Mouse (Mus musculus) CH12.LX (cell line): ENCODE measurements at regions not wholly inside any gene's neighbourhood (a gene's known extent, or its start where the extent isn't known, plus 50 kb on each side); places are given as distances from the start of the nearest gene placed in this dataset.

Source experiments
- DNase-seq: peaks from one replicate; pipeline ENCODE4 v3.0.0-alpha.2; 2013; ENCODE audit errors: extremely low read depth
- H3K27ac ChIP-seq: 2 replicates; pipeline ENCODE4 v1.5.1; 2012; ENCODE audit warnings: low read depth, mild to moderate bottlenecking, control low read depth, moderate library complexity; ENCODE audit not compliant: insufficient read depth
- H3K27me3 ChIP-seq: replicated peaks from 2 replicates; pipeline ENCODE3; 2012; ENCODE audit warnings: inconsistent platforms
- H3K36me3 ChIP-seq, 2 experiments: replicated peaks in 1 of 2; 2 replicates each; pipeline versions ENCODE3 to v1.6.1; 2012; ENCODE audit warnings: inconsistent platforms in 1 of 2, low read length in 1 of 2, mild to moderate bottlenecking in 1 of 2, mixed read lengths in 1 of 2, moderate library complexity in 1 of 2; ENCODE audit not compliant: control insufficient read depth in 1 of 2, insufficient read depth in 1 of 2
- H3K4me1 ChIP-seq, 2 experiments: 2 replicates each; pipeline ENCODE4 v1.6.1; 2012; ENCODE audit warnings: inconsistent platforms in 1 of 2, moderate library complexity in 1 of 2; ENCODE audit not compliant: insufficient read depth in 2 of 2, control insufficient read depth in 1 of 2
- H3K4me2 ChIP-seq: 2 replicates; pipeline ENCODE4 v1.6.1; 2012; ENCODE audit warnings: low read depth, mild to moderate bottlenecking, control low read depth; ENCODE audit not compliant: poor library complexity, insufficient read depth, severe bottlenecking
- H3K4me3 ChIP-seq, 3 experiments: fragments of 150-350 bp in 1 of 3; sonication (generic) in 1 of 3; replicated peaks in 1 of 3; 2 replicates each; pipeline versions ENCODE3 to v1.5.1; 2011 to 2012; ENCODE audit warnings: low read depth in 2 of 3, low read length in 2 of 3, mild to moderate bottlenecking in 2 of 3, moderate library complexity in 2 of 3, control low read depth in 1 of 3, improper control_type of control experiment in 1 of 3, inconsistent platforms in 1 of 3, mixed read lengths in 1 of 3; ENCODE audit not compliant: poor library complexity in 1 of 3
- H3K79me2 ChIP-seq: replicated peaks from 2 replicates; pipeline ENCODE4 v1.6.1; 2012; ENCODE audit warnings: mild to moderate bottlenecking, moderate library complexity; ENCODE audit not compliant: control insufficient read depth, poor library complexity, insufficient read depth, severe bottlenecking; ENCODE audit errors: extremely low read depth
- H3K9ac ChIP-seq: 2 replicates; pipeline ENCODE4 v1.6.1; 2012; ENCODE audit warnings: low read depth, mild to moderate bottlenecking, control low read depth, moderate library complexity; ENCODE audit not compliant: insufficient read depth
- H3K9me3 ChIP-seq: replicated peaks from 2 replicates; pipeline ENCODE3; 2012; ENCODE audit warnings: low read length, inconsistent platforms, mixed read lengths
- CHD2 ChIP-seq: IDR thresholded peaks from 2 replicates; pipeline ENCODE4 v1.6.1; 2011; ENCODE audit warnings: low read length, improper control_type of control experiment
- E2F4 ChIP-seq: IDR thresholded peaks from 2 replicates; pipeline ENCODE4 v1.6.1; 2011; ENCODE audit warnings: low read depth, low read length, improper control_type of control experiment; ENCODE audit not compliant: insufficient replicate concordance
- ELF1 ChIP-seq: IDR thresholded peaks from 2 replicates; pipeline ENCODE4 v1.6.1; 2014; ENCODE audit warnings: low read depth, mild to moderate bottlenecking, inconsistent platforms, low read length, improper control_type of control experiment
- EP300 ChIP-seq: IDR thresholded peaks from 2 replicates; pipeline ENCODE4 v1.6.1; 2011; ENCODE audit warnings: low read length, improper control_type of control experiment
- ETS1 ChIP-seq: conservative IDR thresholded peaks from 2 replicates; pipeline ENCODE4 v1.6.1; 2012; ENCODE audit warnings: low read depth, mild to moderate bottlenecking, inconsistent platforms, low read length, improper control_type of control experiment, moderate library complexity
- JUN ChIP-seq: IDR thresholded peaks from 2 replicates; pipeline ENCODE4 v1.6.1; 2011; ENCODE audit warnings: low read depth, mild to moderate bottlenecking, low read length, improper control_type of control experiment, moderate library complexity; ENCODE audit not compliant: insufficient read depth
- JUND ChIP-seq: conservative IDR thresholded peaks from 2 replicates; pipeline ENCODE4 v1.6.1; 2011; ENCODE audit warnings: low read depth, low read length, improper control_type of control experiment
- KAT2A ChIP-seq: IDR thresholded peaks from 2 replicates; pipeline ENCODE4 v1.6.1; 2012; ENCODE audit warnings: low read length, improper control_type of control experiment, inconsistent platforms; ENCODE audit not compliant: insufficient replicate concordance
- MAFK ChIP-seq: IDR thresholded peaks from 2 replicates; pipeline ENCODE4 v1.6.1; 2011; ENCODE audit warnings: low read length, improper control_type of control experiment; ENCODE audit not compliant: insufficient replicate concordance
- MAX ChIP-seq: IDR thresholded peaks from 2 replicates; pipeline ENCODE4 v1.6.1; 2011; ENCODE audit warnings: low read length, improper control_type of control experiment
- MAZ ChIP-seq: IDR thresholded peaks from 2 replicates; pipeline ENCODE4 v1.6.1; 2012; ENCODE audit warnings: low read depth, mild to moderate bottlenecking, inconsistent platforms, low read length, improper control_type of control experiment, moderate library complexity
- MXI1 ChIP-seq: IDR thresholded peaks from 2 replicates; pipeline ENCODE4 v1.6.1; 2011; ENCODE audit warnings: mild to moderate bottlenecking, low read depth, low read length, improper control_type of control experiment
- MYC ChIP-seq: IDR thresholded peaks from 2 replicates; pipeline ENCODE4 v1.6.1; 2011; ENCODE audit warnings: low read depth, mild to moderate bottlenecking, improper control_type of control experiment, low read length
- NRF1 ChIP-seq: IDR thresholded peaks from 2 replicates; pipeline ENCODE4 v1.6.1; 2014; ENCODE audit warnings: low read depth, mild to moderate bottlenecking, inconsistent platforms, low read length, improper control_type of control experiment, moderate library complexity
- RAD21 ChIP-seq: IDR thresholded peaks from 2 replicates; pipeline ENCODE4 v1.6.1; 2011; ENCODE audit warnings: low read depth, mild to moderate bottlenecking, low read length, improper control_type of control experiment, moderate library complexity
- RCOR1 ChIP-seq: conservative IDR thresholded peaks from 2 replicates; pipeline ENCODE4 v1.6.1; 2012; ENCODE audit warnings: low read depth, mild to moderate bottlenecking, inconsistent platforms, low read length, improper control_type of control experiment
- SIN3A ChIP-seq: IDR thresholded peaks from 2 replicates; pipeline ENCODE4 v1.6.1; 2012; ENCODE audit warnings: low read length, improper control_type of control experiment, inconsistent platforms
- SMC3 ChIP-seq: IDR thresholded peaks from 2 replicates; pipeline ENCODE4 v1.6.1; 2011; ENCODE audit warnings: low read depth, low read length, improper control_type of control experiment
- TCF12 ChIP-seq: IDR thresholded peaks from 2 replicates; pipeline ENCODE4 v1.6.1; 2014; ENCODE audit warnings: low read depth, mild to moderate bottlenecking, inconsistent platforms, low read length, improper control_type of control experiment
- UBTF ChIP-seq: IDR thresholded peaks from 2 replicates; pipeline ENCODE4 v1.6.1; 2012; ENCODE audit warnings: low read depth, mild to moderate bottlenecking, inconsistent platforms, low read length, improper control_type of control experiment, moderate library complexity
- dilution Hi-C: fragments of 300-500 bp; cut with MboI; formaldehyde crosslinking; loops from 2 replicates; pipeline ENCODE4 v1.14.3; 2020; ENCODE audit warnings: low sequenced_read_pairs; ENCODE audit not compliant: extremely low pct_unique_long_range_greater_than_20kb, extremely low pct_ligation_motif_present
- in situ Hi-C: fragments of 300-500 bp; cut with MboI; formaldehyde crosslinking; loops from 3 replicates; pipeline ENCODE4 v1.14.3; 2019; ENCODE audit warnings: low sequenced_read_pairs, low pct_ligation_motif_present, low pct_unique_long_range_greater_than_20kb, mixed read lengths

DNA sequence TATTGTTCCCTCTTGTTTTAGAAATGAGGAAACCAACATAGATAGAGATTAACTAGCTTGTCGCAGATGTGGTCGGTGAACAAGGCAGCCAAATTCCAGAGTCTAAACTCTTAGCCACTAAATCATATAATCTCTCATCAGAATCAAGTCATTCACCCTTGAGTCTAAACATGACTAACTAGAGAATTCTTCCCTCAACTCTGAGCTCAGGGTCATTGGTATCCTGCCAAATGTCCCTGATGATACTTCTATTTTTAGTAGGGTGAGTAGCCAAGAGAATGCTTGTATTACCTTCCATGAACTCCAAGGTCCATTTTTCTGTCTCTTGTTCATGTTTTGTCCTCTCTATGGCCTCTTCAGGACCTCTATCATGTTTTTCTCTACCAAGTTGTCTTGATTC lies 174.9 kb upstream of the Tars start:
- dilution Hi-C loops (no loop called here), in situ Hi-C loops (loop anchor here (10.0 kb wide), 1 partner anchor 150 kb away; no protein-coding TSS in a partner anchor)
- Histone ChIP-seq H3K9me3 (no peaks in the 10 kb centered on the region), H3K36me3 (no peaks in the 10 kb centered on the region), H3K4me3 (no peak overlapping the region), H3K9ac (no peak overlapping the region), H3K4me2 (no peak overlapping the region), H3K27me3 (no peaks in the 10 kb centered on the region), H3K4me1 (no peaks in the 10 kb centered on the region), H3K79me2 (no peaks in the 10 kb centered on the region), H3K27ac (no peak overlapping the region)
- DNase-seq, result no peak
- TF ChIP-seq SMC3, result no peak
- TF ChIP-seq NRF1, result no peak
- no peak for TF ChIP-seq CHD2
- no peak for TF ChIP-seq ETS1
- TF ChIP-seq RAD21, result no peak
- TF ChIP-seq MXI1, result no peak
- TF ChIP-seq KAT2A, result no peak
- no peak for TF ChIP-seq MYC
- no peak for TF ChIP-seq EP300
- no peak for TF ChIP-seq E2F4
- TF ChIP-seq MAFK, result no peak
- TF ChIP-seq RCOR1, result no peak

DNA sequence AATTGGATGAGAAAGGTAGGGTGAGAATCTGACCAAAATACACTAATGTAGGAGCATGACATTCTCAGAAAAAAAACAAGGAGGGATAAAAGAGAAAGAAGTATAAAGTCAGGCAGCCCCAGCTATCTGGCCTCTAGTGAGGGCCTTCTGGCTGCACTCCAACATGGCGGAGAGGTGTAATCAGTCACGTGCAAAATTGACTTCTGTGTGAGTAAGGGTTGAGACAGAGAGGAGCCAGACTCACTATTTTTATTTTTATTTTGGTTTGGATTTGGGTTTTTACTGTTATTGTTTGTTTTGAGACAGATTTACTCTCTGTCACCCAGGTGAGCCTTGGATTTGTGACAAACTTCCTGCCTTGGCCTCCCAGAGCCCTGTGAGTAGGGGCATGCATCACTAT lies 174.0 kb upstream of the Tars start:
- in situ Hi-C loops (loop anchor here (10.0 kb wide), 1 partner anchor 149 kb away; no protein-coding TSS in a partner anchor), dilution Hi-C loops (no loop called here)
- DNase-seq, result no peak
- Histone ChIP-seq H3K4me1 (no peaks in the 10 kb centered on the region), H3K4me2 (no peak overlapping the region), H3K27ac (no peak overlapping the region), H3K9ac (no peak overlapping the region), H3K36me3 (no peaks in the 10 kb centered on the region), H3K27me3 (no peaks in the 10 kb centered on the region), H3K4me3 (no peak overlapping the region), H3K79me2 (no peaks in the 10 kb centered on the region), H3K9me3 (no peaks in the 10 kb centered on the region)
- no peak for TF ChIP-seq JUN
- no peak for TF ChIP-seq RCOR1
- no peak for TF ChIP-seq MXI1

- DNase-seq, result no peak
- dilution Hi-C loops, result no loop called here
- Histone ChIP-seq H3K4me1 (no peaks in the 10 kb centered on the region), H3K27me3 (no peaks in the 10 kb centered on the region), H3K4me2 (no peak overlapping the region), H3K79me2 (no peaks in the 10 kb centered on the region), H3K4me3 (no peak overlapping the region), H3K27ac (no peak overlapping the region), H3K9me3 (no peaks in the 10 kb centered on the region), H3K36me3 (no peaks in the 10 kb centered on the region), H3K9ac (no peak overlapping the region)
- TF ChIP-seq TCF12 (no peak), E2F4 (no peak), JUND (no peak), MYC (no peak), MAZ (no peak), RAD21 (no peak), ETS1 (no peak), NRF1 (no peak), SIN3A (no peak), KAT2A (no peak), ELF1 (no peak), MXI1 (no peak), UBTF (no peak), MAX (no peak)
- in situ Hi-C loops, result loop anchor here (10.0 kb wide), 1 partner anchor 147 kb away; no protein-coding TSS in a partner anchor
These were observed 172.6 kb upstream of the Tars start for GRCm38 (mm10) chr15:11572063-11572462.
